Mouse (Mus musculus) intestine, postnatal 0 days (tissue): ENCODE results near the gene Taf3. TPM values are rescaled to one million over a fixed set of nuclear protein-coding genes. Genes with fewer than 3 reads are reported as not detected.

ENCODE experiments used
- ATAC-seq: fragments of 200-750 bp; cut with Nextera tagmentation; 2 replicates; pipeline ENCODE4 v1.8.0; 2017; ENCODE audit warnings: mild to moderate bottlenecking, moderate TSS enrichment, moderate library complexity
- H3K27ac ChIP-seq: fragments of 300-500 bp; sonication (generic); 2 replicates; pipeline ENCODE4 v1.5.1; 2014; ENCODE audit warnings: mild to moderate bottlenecking, low read depth, low read length, moderate library complexity
- H3K27me3 ChIP-seq: fragments of 300-500 bp; sonication (generic); replicated peaks from 2 replicates; pipeline ENCODE4 v1.6.1; 2014; ENCODE audit warnings: low read length, mixed read lengths; ENCODE audit not compliant: control insufficient read depth, insufficient read depth
- H3K36me3 ChIP-seq: fragments of 300-500 bp; sonication (generic); 2 replicates; pipeline ENCODE4 v1.6.1; 2014; ENCODE audit warnings: mild to moderate bottlenecking, moderate library complexity; ENCODE audit not compliant: control insufficient read depth, insufficient read depth
- H3K4me1 ChIP-seq: fragments of 300-500 bp; sonication (generic); replicated peaks from 2 replicates; pipeline ENCODE4 v1.6.1; 2014; ENCODE audit warnings: antibody characterized with exemption, low read length, mixed read lengths; ENCODE audit not compliant: control insufficient read depth, insufficient read depth
- H3K4me2 ChIP-seq: fragments of 300-500 bp; sonication (generic); replicated peaks from 2 replicates; pipeline ENCODE4 v1.6.1; 2014; ENCODE audit warnings: low read depth, mild to moderate bottlenecking, moderate library complexity
- H3K4me3 ChIP-seq: fragments of 300-500 bp; sonication (generic); 2 replicates; pipeline ENCODE4 v1.5.1; 2014; ENCODE audit warnings: low read depth, low read length
- H3K9ac ChIP-seq: fragments of 300-500 bp; sonication (generic); 2 replicates; pipeline ENCODE4 v1.6.1; 2014; ENCODE audit warnings: mild to moderate bottlenecking, low read depth, low read length
- H3K9me3 ChIP-seq: fragments of 300-500 bp; sonication (generic); 2 replicates; pipeline ENCODE4 v1.6.1; 2016; ENCODE audit warnings: mixed run types; ENCODE audit not compliant: control insufficient read depth
- CTCF ChIP-seq: sonication (generic); IDR thresholded peaks from 2 replicates; pipeline ENCODE4 v1.5.1; 2016; ENCODE audit warnings: low read depth, mild to moderate bottlenecking, control low read depth, antibody characterized with exemption, moderate library complexity
- WGBS: fragments of 180-500 bp; shearing (Covaris S2); extraction: QIAGEN DNeasy Blood & Tissue Kit; methylation state at CpG from one replicate; pipeline ENCODE4 v1.1.7; 2014; 5-methylcytosine and 5-hydroxymethylcytosine counted together
- polyA plus RNA-seq: library from polyadenylated mRNA; unstranded; fragments of >200 nt; fragmentation: Nextera tagmentation; extraction: Ambion mirVana; gene quantifications from 2 replicates; pipeline ENCODE4 v1.2.1, GENCODE M21; 2015

Taf3 gene
- polyA plus RNA-seq, 1 experiment from 2014 or later = 5.1 TPM

DNA sequence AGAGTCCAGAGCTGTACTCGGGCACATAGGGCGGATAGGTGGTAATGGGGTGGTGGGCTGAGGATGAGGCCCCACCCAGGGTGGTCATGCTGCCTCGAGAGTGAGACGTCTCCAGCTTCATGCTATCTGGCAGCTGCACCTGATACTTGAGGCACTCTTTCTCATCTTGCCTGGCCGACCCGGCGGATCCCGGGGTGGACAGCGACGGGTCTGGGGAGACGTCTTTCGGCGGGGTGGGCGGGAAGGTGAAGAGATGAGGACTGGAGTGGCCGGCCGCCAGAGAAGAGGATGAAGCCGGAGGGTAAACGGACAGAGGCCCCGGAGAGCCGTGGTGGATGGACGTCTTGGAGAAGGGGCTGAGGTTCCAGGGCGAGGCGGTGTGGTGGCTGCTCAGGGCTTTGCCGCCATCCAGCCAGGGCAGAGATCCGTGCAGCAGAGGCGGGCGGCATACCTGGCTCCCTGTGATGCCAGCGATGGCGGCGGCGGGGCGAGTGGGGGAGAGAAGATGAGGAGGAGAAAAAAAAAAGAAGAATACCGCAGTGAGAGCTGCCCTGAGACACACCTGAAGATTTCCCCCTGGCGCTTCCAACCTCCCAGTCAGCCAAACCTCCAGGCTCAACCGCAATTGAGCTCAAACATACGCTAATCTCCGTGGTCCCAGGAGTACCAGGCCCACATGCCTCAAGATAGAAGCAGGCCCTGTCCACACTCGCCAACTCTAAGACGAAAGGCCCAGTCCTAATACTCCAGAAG lies 173.8 kb downstream of the Taf3 start:
- no peak for TF ChIP-seq CTCF
- peaks cover 59% of the 10 kb centered on the region for H3K27me3 ChIP-seq
- ATAC-seq = no peak
- no peaks in the 10 kb centered on the region for H3K9me3 ChIP-seq
- no peaks in the 10 kb centered on the region for H3K4me1 ChIP-seq
- H3K4me2 ChIP-seq = no peak overlapping the region
- WGBS = 18% methylated on average over 39 of the region's 39 CpGs
- H3K27ac ChIP-seq = no peak overlapping the region
- no peak overlapping the region for H3K9ac ChIP-seq
- no peak overlapping the region for H3K4me3 ChIP-seq
- H3K36me3 ChIP-seq = no peaks in the 10 kb centered on the region

- no peak overlapping the region for H3K4me2 ChIP-seq
- H3K9me3 ChIP-seq = no peaks in the 10 kb centered on the region
- no peak overlapping the region for H3K9ac ChIP-seq
- ATAC-seq = no peak
- peaks cover 55% of the 10 kb centered on the region for H3K27me3 ChIP-seq
- H3K27ac ChIP-seq = no peak overlapping the region
- H3K36me3 ChIP-seq = no peaks in the 10 kb centered on the region
- 54% methylated on average over 2 of the region's 2 CpGs for WGBS
- no peak overlapping the region for H3K4me3 ChIP-seq
- no peak for TF ChIP-seq CTCF
- no peaks in the 10 kb centered on the region for H3K4me1 ChIP-seq
These were observed 174.6 kb downstream of the Taf3 start for GRCm38 (mm10) chr2:9873757-9874156.

GRCm38 (mm10) chr2:9872682-9873081 lies 175.7 kb downstream of the Taf3 start:
- H3K27me3 ChIP-seq = peaks cover 48% of the 10 kb centered on the region
- H3K4me1 ChIP-seq = no peaks in the 10 kb centered on the region
- no peaks in the 10 kb centered on the region for H3K36me3 ChIP-seq
- H3K9ac ChIP-seq = no peak overlapping the region
- H3K4me2 ChIP-seq = no peak overlapping the region
- TF ChIP-seq CTCF = no peak
- WGBS = 41% methylated on average over 12 of the region's 12 CpGs
- H3K9me3 ChIP-seq = no peaks in the 10 kb centered on the region
- H3K4me3 ChIP-seq = no peak overlapping the region
- no peak overlapping the region for H3K27ac ChIP-seq
- ATAC-seq = no peak

DNA sequence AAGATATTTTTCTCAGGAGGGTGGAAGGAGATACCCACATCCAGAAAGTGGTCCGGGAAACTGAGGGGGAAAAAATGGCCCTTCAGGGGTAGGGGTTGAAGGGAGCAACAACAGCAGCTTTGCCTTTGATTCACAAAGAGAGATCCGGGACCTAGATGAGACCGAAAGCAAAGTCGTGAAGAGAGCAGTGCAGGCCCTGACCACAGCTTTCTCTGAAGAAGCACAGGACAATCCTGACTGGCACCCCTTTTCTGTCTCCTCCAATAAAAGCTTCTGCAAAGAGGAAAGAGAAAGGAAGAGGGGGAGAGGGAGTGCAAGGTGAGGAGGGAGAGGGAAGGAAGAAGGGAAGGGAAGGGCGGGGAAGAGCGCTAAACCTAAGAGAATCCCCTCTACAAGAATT lies 176.6 kb downstream of the Taf3 start:
- Histone ChIP-seq H3K9me3 (no peaks in the 10 kb centered on the region), H3K27me3 (peaks cover 40% of the 10 kb centered on the region), H3K27ac (no peak overlapping the region), H3K4me2 (no peak overlapping the region), H3K4me1 (no peaks in the 10 kb centered on the region), H3K9ac (no peak overlapping the region), H3K36me3 (no peaks in the 10 kb centered on the region), H3K4me3 (no peak overlapping the region)
- TF ChIP-seq CTCF = no peak
- ATAC-seq = no peak
- 67% methylated on average over 6 of the region's 6 CpGs for WGBS

DNA sequence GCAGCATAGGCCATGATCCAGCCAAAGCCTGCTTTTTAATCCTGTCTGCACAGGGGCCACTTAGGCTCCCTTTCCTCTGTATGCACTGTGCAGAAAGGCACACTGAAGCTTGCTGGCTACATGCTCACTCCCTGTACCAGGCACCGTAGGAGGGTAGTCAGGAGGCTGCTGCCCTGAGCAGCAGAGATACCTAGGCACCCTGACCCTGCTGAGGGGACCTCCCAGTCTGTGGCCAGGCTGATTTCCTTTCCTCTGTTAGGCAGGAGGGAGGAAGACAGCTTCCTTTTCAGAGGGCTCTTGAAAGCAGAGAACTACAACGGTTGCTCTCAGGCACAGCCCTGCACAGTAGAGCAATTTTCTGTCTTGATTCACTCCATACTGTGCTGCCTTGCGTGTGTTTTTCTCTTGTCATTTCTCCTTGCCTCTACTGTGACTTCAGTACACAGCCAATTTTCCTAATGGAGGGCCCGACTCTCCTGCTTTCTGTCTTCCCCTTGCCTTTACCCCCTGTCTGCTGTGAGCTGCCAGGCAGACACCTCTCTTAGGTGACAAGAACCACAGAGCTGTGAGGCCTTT lies 177.2 kb downstream of the Taf3 start:
- no peak for ATAC-seq
- Histone ChIP-seq H3K9ac (no peak overlapping the region), H3K9me3 (no peaks in the 10 kb centered on the region), H3K4me1 (no peaks in the 10 kb centered on the region), H3K27ac (no peak overlapping the region), H3K4me2 (no peak overlapping the region), H3K27me3 (peaks cover 35% of the 10 kb centered on the region), H3K36me3 (no peaks in the 10 kb centered on the region), H3K4me3 (no peak overlapping the region)
- 59% methylated on average over 4 of the region's 4 CpGs for WGBS
- TF ChIP-seq CTCF = no peak

DNA sequence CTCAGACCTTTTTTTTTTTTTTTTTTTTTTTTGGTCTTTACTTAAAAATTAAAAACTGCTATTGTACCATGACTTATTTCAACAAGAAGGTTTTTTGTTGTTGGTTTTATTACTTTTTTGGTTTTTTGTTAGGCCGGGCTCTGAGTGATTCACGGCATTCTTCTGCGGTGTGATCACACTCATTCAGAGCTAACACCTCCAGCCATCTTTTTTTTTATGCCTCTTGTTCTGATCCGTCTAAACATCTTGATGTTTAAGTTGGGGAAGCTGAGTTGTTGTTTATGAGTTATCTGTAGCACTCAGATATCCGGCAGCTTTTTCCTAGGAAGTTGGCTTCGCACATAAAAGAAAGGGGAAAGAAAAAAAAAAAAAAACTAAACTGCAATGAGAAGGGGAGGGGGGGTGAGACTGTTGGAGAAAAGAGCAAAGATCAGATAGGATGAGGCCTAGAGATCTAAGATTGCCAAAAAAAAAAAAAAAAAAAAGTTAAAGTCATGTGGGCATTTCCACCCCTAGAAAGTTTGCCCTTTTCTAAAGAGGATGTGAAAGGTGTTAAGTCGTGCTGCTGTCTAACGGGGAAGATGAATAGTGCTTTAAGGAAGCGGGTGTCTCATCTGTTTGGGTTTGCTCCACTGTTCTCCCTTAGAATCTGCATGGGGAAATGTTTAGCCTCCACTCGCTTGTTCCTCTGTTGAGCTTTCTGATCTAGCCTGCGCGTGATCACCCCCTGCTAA lies 181.1 kb downstream of the Taf3 start:
- no peak overlapping the region for H3K27ac ChIP-seq
- no peaks in the 10 kb centered on the region for H3K36me3 ChIP-seq
- no peak overlapping the region for H3K4me2 ChIP-seq
- WGBS = 66% methylated on average over 12 of the region's 12 CpGs
- no peak overlapping the region for H3K9ac ChIP-seq
- no peak for TF ChIP-seq CTCF
- no peaks in the 10 kb centered on the region for H3K4me1 ChIP-seq
- 0 out of 2 replicates have a peak, but pooled peaks cover 5% of the 10 kb centered on the region for H3K27me3 ChIP-seq
- no peak overlapping the region for H3K4me3 ChIP-seq
- no peak for ATAC-seq
- no peaks in the 10 kb centered on the region for H3K9me3 ChIP-seq

Other genes with a start within 250 kb of the Taf3 start
- gene 4930412O13Rik, start 167.3 kb downstream of the Taf3 start, polyA plus RNA-seq = not detected in 2 replicates
- gene 9230102O04Rik, start 159.1 kb downstream of the Taf3 start, polyA plus RNA-seq = not detected in 2 replicates
- gene Gata3, start 158.6 kb downstream of the Taf3 start, polyA plus RNA-seq = 0.59 and 0.61 TPM in 2 replicates
- gene Atp5c1, start 31.9 kb upstream of the Taf3 start, polyA plus RNA-seq = 970 and 993 TPM in 2 replicates
- 18.3 and 21.0 TPM in 2 replicates for gene Kin, start 32.0 kb upstream of the Taf3 start, polyA plus RNA-seq
- 0.10 and 0.37 TPM in 2 replicates for gene Itih2, start 82.8 kb upstream of the Taf3 start, polyA plus RNA-seq
- 14.2 and 16.6 TPM in 2 replicates for gene Itih5, start 105.0 kb upstream of the Taf3 start, polyA plus RNA-seq